Mouse (Mus musculus) adrenal gland, postnatal 14 days (tissue): ENCODE data around the gene 1700122O11Rik. TPM values are rescaled to one million over a fixed set of nuclear protein-coding genes. Genes with fewer than 3 reads are reported as not detected.

Source experiments
- total RNA-seq: library from RNA; stranded (reverse); gene quantifications from 2 replicates; pipeline ENCODE4 v1.2.3, GENCODE M21; 2021

Gene 1700122O11Rik
- total RNA-seq, 1 experiment from 2014 or later: not detected

Other genes starting within 250 kb of the 1700122O11Rik start
- gene Mdfi, start 203.6 kb downstream of the 1700122O11Rik start, total RNA-seq: 3.9 and 4.3 TPM in 2 replicates
- 20.6 and 28.1 TPM in 2 replicates for gene Foxp4, start 113.6 kb downstream of the 1700122O11Rik start, total RNA-seq
- not detected in 2 replicates for gene 1700067P10Rik, start 51.0 kb upstream of the 1700122O11Rik start, total RNA-seq
- gene 9830107B12Rik, start 108.0 kb upstream of the 1700122O11Rik start, total RNA-seq: 0.15 TPM in 1 of 2 replicates, not detected in the other
- gene A530064D06Rik, start 129.0 kb upstream of the 1700122O11Rik start, total RNA-seq: 0.38 TPM in 1 of 2 replicates, not detected in the other
- gene Trem1, start 194.5 kb upstream of the 1700122O11Rik start, total RNA-seq: 0.11 TPM in 2 replicates
- 0.48 TPM in 1 of 2 replicates, not detected in the other for gene Trem3, start 209.5 kb upstream of the 1700122O11Rik start, total RNA-seq
- 0.89 and 1.8 TPM in 2 replicates for gene Treml4, start 226.0 kb upstream of the 1700122O11Rik start, total RNA-seq